ENCODE assay signal across 12 mouse cellular contexts in the genomic region with DNA sequence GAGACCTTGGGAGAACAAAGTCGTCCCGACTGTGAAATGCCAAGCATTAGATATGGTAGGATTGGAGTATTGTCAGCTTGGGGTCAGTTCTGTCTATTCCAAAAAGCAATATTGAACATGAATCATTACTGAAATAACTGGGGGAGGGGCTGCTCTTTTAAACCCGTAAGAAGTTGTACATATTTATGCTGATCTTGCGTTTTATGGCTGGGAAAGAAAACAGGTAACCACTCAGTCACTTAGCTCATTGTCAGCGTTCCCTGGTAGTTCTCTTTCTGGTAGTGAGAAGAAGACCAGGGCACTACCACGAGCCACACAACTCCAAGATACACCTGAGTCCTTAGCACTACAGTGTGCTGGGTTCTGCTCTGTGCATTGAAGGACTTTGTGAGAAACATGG. TPM values are rescaled to one million over a fixed set of nuclear protein-coding genes. Genes with fewer than 3 reads are reported as not detected.
DNase-seq lines count a peak whose midpoint lies in the region; ATAC-seq and TF ChIP-seq lines count a peak whose summit lies in the region.
"Not testable (repeated sequence)": the region's sequence is repeated elsewhere in the genome, so short reads cannot be mapped to it uniquely, and the experiment has no call there.
"Had no signal": no experiment of that assay in that cellular context is flagged by ENCODE, and none has a peak within 500 bp of the region (broad histone marks: within the 10 kb centered on the region; RNA-seq: fewer than 3 reads in every experiment).

No protein-coding gene starts in this region.

- not testable (repeated sequence) for TF ChIP-seq CTCF in CH12.LX (conservative IDR thresholded peaks at IDR 0.05 in 1 of 2, IDR thresholded peaks at IDR 0.05 in 1 of 2; ENCODE audit: low read depth in 2 of 2, low read length in 2 of 2); intestine, postnatal 0 days (IDR thresholded peaks at IDR 0.05; ENCODE audit: low read depth)

- not testable (repeated sequence) for TF ChIP-seq RAD21 in CH12.LX (IDR thresholded peaks at IDR 0.05; ENCODE audit: low read depth, low read length)

- 75% methylated on average over 6 of the region's 6 CpGs for WGBS in intestine, postnatal 0 days

- not testable (repeated sequence) for H3K36me3 ChIP-seq in CH12.LX (replicated peaks in 1 of 2; ENCODE audit: control insufficient read depth in 1 of 2, insufficient read depth in 1 of 2, low read length in 1 of 2); ES-E14 (ENCODE audit: control insufficient read depth, insufficient read depth, low read length, poor library complexity, severe bottlenecking); intestine, postnatal 0 days (ENCODE audit: control insufficient read depth, insufficient read depth)

- H3K9ac ChIP-seq in CH12.LX (ENCODE audit: insufficient read depth, low read depth); ES-E14 (ENCODE audit: insufficient read depth, low read depth, low read length, poor library complexity, severe bottlenecking); intestine, postnatal 0 days (ENCODE audit: low read depth, low read length): not testable (repeated sequence)

- H3K79me2 ChIP-seq in CH12.LX (replicated peaks; ENCODE audit: control insufficient read depth, extremely low read depth, insufficient read depth, poor library complexity, severe bottlenecking), result not testable (repeated sequence)

- DNase-seq in CH12.LX (ENCODE audit: extremely low read depth); ES-E14 (ENCODE audit: low read depth, low spot score): not testable (repeated sequence)
- peak; percentile 26 for DNase-seq in adrenal gland, postnatal 10 days
- peak; percentile 43 for DNase-seq in adrenal gland, postnatal 14 days

- H3K4me3 ChIP-seq in CH12.LX (replicated peaks in 1 of 3; ENCODE audit: low read depth in 2 of 3, low read length in 2 of 3, poor library complexity in 1 of 3); ES-E14 (ENCODE audit: insufficient read depth in 1 of 2, low read depth in 1 of 2, low read length in 2 of 2, poor library complexity in 1 of 2, severe bottlenecking in 1 of 2); intestine, postnatal 0 days (ENCODE audit: low read depth, low read length): not testable (repeated sequence)

- peak; percentile 25; the same call in 1 of the 2 replicates for ATAC-seq in intestine, postnatal 0 days

- H3K4me1 ChIP-seq in CH12.LX (ENCODE audit: control insufficient read depth in 1 of 2, insufficient read depth in 2 of 2); ES-E14 (ENCODE audit: control insufficient read depth in 2 of 2, insufficient read depth in 2 of 2, low read length in 2 of 2, poor library complexity in 1 of 2); intestine, postnatal 0 days (replicated peaks; ENCODE audit: control insufficient read depth, insufficient read depth, low read length): not testable (repeated sequence)

- dilution Hi-C loops in CH12.LX (cut with MboI; ENCODE audit: extremely low pct_ligation_motif_present, extremely low pct_unique_long_range_greater_than_20kb, low sequenced_read_pairs), result not testable (repeated sequence)

- H3K4me2 ChIP-seq in CH12.LX (ENCODE audit: insufficient read depth, low read depth, poor library complexity, severe bottlenecking); intestine, postnatal 0 days (replicated peaks; ENCODE audit: low read depth): not testable (repeated sequence)

- in situ Hi-C loops in CH12.LX (cut with MboI; ENCODE audit: low pct_ligation_motif_present, low pct_unique_long_range_greater_than_20kb, low sequenced_read_pairs); ES-E14 (cut with MboI; ENCODE audit: low sequenced_read_pairs in 2 of 2, unreplicated experiment in 2 of 2): not testable (repeated sequence)

- not testable (repeated sequence) for TF ChIP-seq POLR2A in CH12.LX (IDR thresholded peaks at IDR 0.05; ENCODE audit: low read depth, low read length)

- H3K27ac ChIP-seq in CH12.LX (ENCODE audit: insufficient read depth, low read depth); ES-E14 (ENCODE audit: insufficient read depth, low read depth, low read length, poor library complexity, severe bottlenecking); intestine, postnatal 0 days (ENCODE audit: low read depth, low read length): not testable (repeated sequence)

- TF ChIP-seq EP300 in CH12.LX (IDR thresholded peaks at IDR 0.05; ENCODE audit: low read length), result not testable (repeated sequence)

- not testable (repeated sequence) for H3K27me3 ChIP-seq in CH12.LX (replicated peaks); intestine, postnatal 0 days (replicated peaks; ENCODE audit: control insufficient read depth, insufficient read depth, low read length)

- not testable (repeated sequence) for H3K9me3 ChIP-seq in CH12.LX (replicated peaks; ENCODE audit: low read length); ES-E14 (ENCODE audit: control insufficient read depth, insufficient read depth, low read depth, low read length); intestine, postnatal 0 days (ENCODE audit: control insufficient read depth)

TF ChIP-seq in CH12.LX, 34 proteins besides CTCF, POLR2A, EP300 and RAD21:
- peak; percentile 83 for TF ChIP-seq MAFK (IDR thresholded peaks at IDR 0.05; ENCODE audit: insufficient replicate concordance, low read length)
TF ChIP-seq in CH12.LX: peak in this region for 1; not testable (repeated sequence) for 33.

TF ChIP-seq in ES-E14, 5 proteins besides CTCF, POLR2A, EP300 and RAD21:
- TF ChIP-seq MAFK (IDR thresholded peaks at IDR 0.05; ENCODE audit: insufficient read depth, low read depth, low read length), result peak; percentile 64; the same call in 1 of the 2 replicates

RNA-seq across cellular contexts. Expression of a gene that starts 19.9 kb away (rescaled TPM):
- total RNA-seq in CH12.LX (2012; rRNA removed), result not detected in 2 replicates
- total RNA-seq in CH12.LX (2014; rRNA removed), result not detected in 2 replicates
- not detected in 2 replicates for polyA plus RNA-seq in CH12.LX (2012; ENCODE audit: insufficient read length, low read depth)
- total RNA-seq in ES-E14 (2012; rRNA removed), result 0.32 and 0.49 TPM in 2 replicates
- total RNA-seq in adrenal gland, postnatal 10 days (2021), result 100 to 1,000 TPM; 216 to 507 TPM
- 13.1 and 215 TPM in 2 replicates for total RNA-seq in adrenal gland, postnatal 14 days (2021)
- 1.7 and 2.4 TPM in 2 replicates for polyA plus RNA-seq in intestine, postnatal 0 days (2015; fragmentation: Nextera tagmentation; extraction: Ambion mirVana)
- total RNA-seq: G1E, MEL had no signal
- polyA plus RNA-seq: adrenal gland, adult 2 months; C2C12; CD4-positive, CD25-positive, alpha-beta regulatory T cell, adult 4 months; cerebellum, adult 2 months; G1E had no signal

RNA-seq across cellular contexts. Expression of a gene that starts 29.7 kb away (rescaled TPM):
- total RNA-seq in CH12.LX (2012; rRNA removed) (358 and 457 TPM in 2 replicates), CH12.LX (2014; rRNA removed) (660 and 860 TPM in 2 replicates), ES-E14 (2012; rRNA removed) (983 and 1,290 TPM in 2 replicates)
- polyA plus RNA-seq in CH12.LX (2012; ENCODE audit: insufficient read length, low read depth), result 475 TPM in 2 replicates
- 100 to 1,000 TPM; 295 to 433 TPM for total RNA-seq in adrenal gland, postnatal 10 days (2021)
- total RNA-seq in adrenal gland, postnatal 14 days (2021), result 360 and 379 TPM in 2 replicates
- 101 and 109 TPM in 2 replicates for polyA plus RNA-seq in intestine, postnatal 0 days (2015; fragmentation: Nextera tagmentation; extraction: Ambion mirVana)

RNA-seq across cellular contexts. Expression of a gene that starts 48.2 kb away (rescaled TPM):
- total RNA-seq in CH12.LX (2012; rRNA removed), result not detected in 2 replicates
- not detected in 2 replicates for total RNA-seq in CH12.LX (2014; rRNA removed)
- polyA plus RNA-seq in CH12.LX (2012; ENCODE audit: insufficient read length, low read depth), result not detected in 2 replicates
- total RNA-seq in ES-E14 (2012; rRNA removed), result 0.22 TPM in 1 of 2 replicates, not detected in the other
- total RNA-seq in adrenal gland, postnatal 10 days (2021), result 10 to 100 TPM; 27.4 to 62.7 TPM
- total RNA-seq in adrenal gland, postnatal 14 days (2021), result 28.3 and 64.6 TPM in 2 replicates
- polyA plus RNA-seq in intestine, postnatal 0 days (2015; fragmentation: Nextera tagmentation; extraction: Ambion mirVana), result 1.1 and 1.4 TPM in 2 replicates
- total RNA-seq: G1E, MEL had no signal
- polyA plus RNA-seq: activated CD4-positive, CD25-positive, alpha-beta regulatory T cell, adult 4 months; C2C12; CD4-positive, CD25-positive, alpha-beta regulatory T cell, adult 4 months; cerebellum, adult 2 months; G1E had no signal

RNA-seq across cellular contexts. Expression of a gene that starts 50.0 kb away (rescaled TPM):
- total RNA-seq in CH12.LX (2012; rRNA removed), result 121 and 125 TPM in 2 replicates
- total RNA-seq in CH12.LX (2014; rRNA removed), result 191 and 204 TPM in 2 replicates
- 74.6 and 91.5 TPM in 2 replicates for polyA plus RNA-seq in CH12.LX (2012; ENCODE audit: insufficient read length, low read depth)
- total RNA-seq in ES-E14 (2012; rRNA removed), result 51.1 and 71.7 TPM in 2 replicates
- 10 to 100 TPM; 14.3 to 17.1 TPM for total RNA-seq in adrenal gland, postnatal 10 days (2021)
- total RNA-seq in adrenal gland, postnatal 14 days (2021), result 14.5 and 15.2 TPM in 2 replicates
- 39.6 and 40.7 TPM in 2 replicates for polyA plus RNA-seq in intestine, postnatal 0 days (2015; fragmentation: Nextera tagmentation; extraction: Ambion mirVana)
- polyA plus RNA-seq: adrenal gland, adult 2 months had no signal

Comparison
In these comparisons a context has a peak if more than half of its experiments do, and no peak if none do; other contexts are left out.
1. RNA of a gene that starts 48.2 kb away (total RNA-seq): 28.3 to 64.6 TPM in adrenal gland, postnatal 14 days and 27.4 to 62.7 TPM in adrenal gland, postnatal 10 days; 0.22 TPM in ES-E14 and not detected in CH12.LX; every median in the first group is over 10 times any median in the second.